Mouse (Mus musculus) myocyte (in vitro differentiated cells): Measurements from ENCODE around the gene Ankmy1.

Experiments
- CEBPB ChIP-seq: IDR thresholded peaks from 2 replicates; pipeline ENCODE4 v1.6.1; 2011; ENCODE audit warnings: mild to moderate bottlenecking, moderate library complexity; ENCODE audit not compliant: poor library complexity, insufficient read depth, severe bottlenecking
- E2F4 ChIP-seq: IDR thresholded peaks from one replicate; pipeline ENCODE4 v1.6.1; 2011; ENCODE audit warnings: mild to moderate bottlenecking, control low read depth, moderate library complexity; ENCODE audit not compliant: insufficient read depth
- MAX ChIP-seq: IDR thresholded peaks from one replicate; pipeline ENCODE4 v1.6.1; 2011; ENCODE audit warnings: low read depth, mild to moderate bottlenecking, control low read depth
- MYOD1 ChIP-seq, 3 experiments: IDR thresholded peaks; one replicate each; pipeline ENCODE4 v1.6.1; 2011; ENCODE audit warnings: control low read depth in 2 of 3, low read depth in 2 of 3, mild to moderate bottlenecking in 2 of 3, moderate library complexity in 1 of 3; ENCODE audit not compliant: insufficient read length in 2 of 3, control insufficient read depth in 1 of 3
- MYOG ChIP-seq, 3 experiments: IDR thresholded peaks; one replicate each; pipeline ENCODE4 v1.6.1; 2011; ENCODE audit warnings: control low read depth in 2 of 3, low read depth in 2 of 3, mild to moderate bottlenecking in 2 of 3; ENCODE audit not compliant: insufficient read length in 2 of 3, control insufficient read depth in 1 of 3, insufficient read depth in 1 of 3
- POLR2A ChIP-seq: IDR thresholded peaks from one replicate; pipeline ENCODE4 v1.6.1; 2011; ENCODE audit warnings: low read depth, mild to moderate bottlenecking, control low read depth, moderate library complexity; ENCODE audit not compliant: insufficient read length
- POLR2AphosphoS2 ChIP-seq: IDR thresholded peaks from one replicate; pipeline ENCODE4 v1.6.1; 2011; ENCODE audit warnings: low read depth, control low read depth; ENCODE audit not compliant: insufficient read length
- REST ChIP-seq: IDR thresholded peaks from one replicate; pipeline ENCODE4 v1.6.1; 2011; ENCODE audit warnings: mild to moderate bottlenecking, control low read depth, moderate library complexity; ENCODE audit not compliant: insufficient read depth, insufficient read length
- SRF ChIP-seq: IDR thresholded peaks from one replicate; pipeline ENCODE4 v1.6.1; 2011; ENCODE audit warnings: low read depth; ENCODE audit not compliant: control insufficient read depth, insufficient read length
- TCF12 ChIP-seq: IDR thresholded peaks from one replicate; pipeline ENCODE4 v1.6.1; 2011; ENCODE audit warnings: mild to moderate bottlenecking, control low read depth; ENCODE audit not compliant: poor library complexity, insufficient read depth, severe bottlenecking
- TCF3 ChIP-seq: IDR thresholded peaks from one replicate; pipeline ENCODE4 v1.6.1; 2011; ENCODE audit warnings: low read depth, control low read depth; ENCODE audit not compliant: insufficient read length
- USF1 ChIP-seq: IDR thresholded peaks from one replicate; pipeline ENCODE4 v1.6.1; 2011; ENCODE audit warnings: low read depth, mild to moderate bottlenecking, control low read depth, moderate library complexity

- no peak for TF ChIP-seq POLR2A
- TF ChIP-seq USF1, result no peak
- no peak for TF ChIP-seq TCF12
- no peak for TF ChIP-seq CEBPB
- no peak for TF ChIP-seq MAX
- no peak for TF ChIP-seq E2F4
- TF ChIP-seq SRF, result no peak
- no peak for TF ChIP-seq POLR2AphosphoS2
- no peak for TF ChIP-seq MYOG (IDR thresholded peaks at IDR 0.05; ENCODE audit: control insufficient read depth in 1 of 3, insufficient read depth in 1 of 3, insufficient read length in 2 of 3, low read depth in 2 of 3)
- TF ChIP-seq TCF3, result no peak
- TF ChIP-seq MYOD1 (IDR thresholded peaks at IDR 0.05; ENCODE audit: control insufficient read depth in 1 of 3, insufficient read length in 2 of 3, low read depth in 2 of 3), result no peak
- TF ChIP-seq REST, result no peak
Measured at GRCm38 (mm10) chr1:92909068-92909467, 6.4 kb upstream of the Ankmy1 start.
